Comparison of ENCODE assay signal across 14 mouse cellular contexts in genomic region chr16:10628960-10629359, GRCm38 (mm10).
DNase-seq lines count a peak whose midpoint lies in the region; ATAC-seq and TF ChIP-seq lines count a peak whose summit lies in the region.
"Had no signal": no experiment of that assay in that cellular context is flagged by ENCODE, and none has a peak within 500 bp of the region (broad histone marks: within the 10 kb centered on the region; RNA-seq: fewer than 3 reads in every experiment).

No protein-coding gene starts in this region.

- peak; percentile 22 to 62 for DNase-seq in lung, adult 18-20 months
- DNase-seq in lung, adult 2 months: no peak
- peak; percentile 26 for DNase-seq in yolk sac, embryonic 10.5 days (ENCODE audit: low spot score)
- no peak for DNase-seq in adrenal gland, postnatal 36 days
- no peak for DNase-seq in layer of hippocampus, postnatal 10 days (ENCODE audit: low spot score in 2 of 2)
- DNase-seq in cerebellum, adult 18-20 months: no peak
- DNase-seq: adrenal gland, adult 8-10 months; cerebellum, postnatal 36 days; kidney, postnatal 4 days had no signal

- no peak for TF ChIP-seq CTCF in lung, adult 2 months (IDR thresholded peaks at IDR 0.05; ENCODE audit: insufficient read depth, low read length)

- no peak overlapping the region for H3K9ac ChIP-seq in heart, embryonic 14.5 days (ENCODE audit: low read length)
- H3K9ac ChIP-seq in lung, embryonic 16.5 days (ENCODE audit: low read length): peak overlapping the region; percentile 11; the same call in 1 of the 2 replicates
- H3K9ac ChIP-seq: liver, embryonic 15.5 days had no signal

- no peak overlapping the region for H3K4me3 ChIP-seq in lung, adult 2 months (replicated peaks; ENCODE audit: extremely low read depth, low read depth, low read length)
- H3K4me3 ChIP-seq in heart, embryonic 14.5 days (ENCODE audit: control insufficient read depth in 1 of 2, insufficient read depth in 1 of 2, low read depth in 1 of 2, low read length in 2 of 2): no peak overlapping the region
- no peak overlapping the region for H3K4me3 ChIP-seq in lung, embryonic 16.5 days (ENCODE audit: low read length)
- H3K4me3 ChIP-seq: hindbrain, embryonic 10.5 days; liver, embryonic 15.5 days; myocyte had no signal

- peaks cover 25% of the 10 kb centered on the region for H3K36me3 ChIP-seq in heart, embryonic 14.5 days (ENCODE audit: control insufficient read depth, insufficient read depth, low read length)
- no peaks in the 10 kb centered on the region; the same call in 1 of the 2 replicates for H3K36me3 ChIP-seq in lung, embryonic 16.5 days (ENCODE audit: control insufficient read depth, insufficient read depth, low read length)
- H3K36me3 ChIP-seq: liver, embryonic 15.5 days had no signal

- H3K27me3 ChIP-seq in heart, embryonic 14.5 days (ENCODE audit: control insufficient read depth, insufficient read depth, low read length): no peaks in the 10 kb centered on the region
- H3K27me3 ChIP-seq in lung, embryonic 16.5 days (ENCODE audit: control insufficient read depth, insufficient read depth, low read depth, low read length): no peaks in the 10 kb centered on the region
- H3K27me3 ChIP-seq: liver, embryonic 15.5 days had no signal

- H3K27ac ChIP-seq in heart, embryonic 14.5 days (replicated peaks in 1 of 2; ENCODE audit: control insufficient read depth in 1 of 2, insufficient read depth in 1 of 2, low read depth in 2 of 2, low read length in 2 of 2): peak overlapping the region; percentile 67 to 73
- H3K27ac ChIP-seq in lung, embryonic 16.5 days (ENCODE audit: low read length): peak overlapping the region; percentile 37
- H3K27ac ChIP-seq: hindbrain, embryonic 10.5 days; liver, embryonic 15.5 days had no signal

- no peak overlapping the region for H3K4me2 ChIP-seq in heart, embryonic 14.5 days (ENCODE audit: low read length)
- no peak overlapping the region for H3K4me2 ChIP-seq in lung, embryonic 16.5 days (ENCODE audit: low read depth, low read length)
- H3K4me2 ChIP-seq: liver, embryonic 15.5 days had no signal

- no peaks in the 10 kb centered on the region for H3K4me1 ChIP-seq in lung, adult 2 months (ENCODE audit: control insufficient read depth, insufficient read depth, low read length)
- H3K4me1 ChIP-seq in heart, embryonic 14.5 days (ENCODE audit: control insufficient read depth in 2 of 2, insufficient read depth in 2 of 2, low read length in 2 of 2): peaks cover 18 to 35% of the 10 kb centered on the region in 2 experiments
- H3K4me1 ChIP-seq in lung, embryonic 16.5 days (replicated peaks; ENCODE audit: control insufficient read depth, insufficient read depth, low read length): peaks cover 8% of the 10 kb centered on the region

- WGBS in lung, adult 2 months: 14% methylated on average over 3 of the region's 3 CpGs
- WGBS in heart, embryonic 14.5 days: 2% methylated on average over 3 of the region's 3 CpGs
- 14% methylated on average over 3 of the region's 3 CpGs for WGBS in lung, embryonic 16.5 days

- H3K9me3 ChIP-seq in heart, embryonic 14.5 days (ENCODE audit: control insufficient read depth, low read length): no peaks in the 10 kb centered on the region
- no peaks in the 10 kb centered on the region for H3K9me3 ChIP-seq in lung, embryonic 16.5 days (ENCODE audit: control insufficient read depth, low read length)
- H3K9me3 ChIP-seq: hindbrain, embryonic 10.5 days; liver, embryonic 15.5 days had no signal

- ATAC-seq in heart, embryonic 14.5 days (ENCODE audit: insufficient number of reproducible peaks, insufficient read depth, low FRiP score, low read depth): peak; percentile 71
- ATAC-seq in lung, embryonic 16.5 days (ENCODE audit: low read depth): peak; percentile 77

- TF ChIP-seq POLR2A in lung, adult 2 months (IDR thresholded peaks at IDR 0.05; ENCODE audit: borderline replicate concordance, extremely low read depth, low read depth, low read length): no peak

Comparison
In these comparisons a context has a peak if more than half of its experiments do, and no peak if none do; other contexts are left out.
1. DNase-seq: peak in lung, adult 18-20 months (2 of 2) and yolk sac, embryonic 10.5 days (single experiment); none in lung, adult 2 months (single experiment), adrenal gland, postnatal 36 days (0 of 2), layer of hippocampus, postnatal 10 days (0 of 2) and cerebellum, adult 18-20 months (0 of 2).